Mouse (Mus musculus) frontal cortex, postnatal 10 days (tissue): ENCODE measurements around the gene Ltbp1.

Experiments
- DNase-seq, 2 experiments: peaks; one replicate each; pipeline ENCODE4 v3.0.0; 2022; ENCODE audit warnings: low spot score in 2 of 2, mixed read lengths in 1 of 2

The Ltbp1 gene

DNA sequence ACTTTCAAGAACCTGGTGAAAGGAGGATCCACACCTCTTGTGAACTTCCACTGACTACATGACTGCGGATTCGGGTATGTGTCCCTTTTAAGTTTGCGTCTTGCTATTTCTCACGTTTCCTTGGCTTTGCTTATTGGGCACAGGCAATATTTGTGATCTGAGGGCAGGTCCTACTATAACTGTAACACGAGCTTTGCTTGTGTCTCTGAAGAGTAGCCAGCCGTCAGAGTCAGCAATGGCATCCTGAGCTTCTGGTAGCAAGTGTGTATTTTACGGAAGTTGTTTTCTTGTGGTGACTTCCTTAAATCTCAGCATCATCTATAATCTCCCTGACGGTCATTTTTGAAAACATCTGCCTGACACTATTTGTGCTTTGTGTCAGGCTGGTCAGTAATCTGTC, 430.7 kb downstream of the Ltbp1 start:
- no peak for DNase-seq

DNA sequence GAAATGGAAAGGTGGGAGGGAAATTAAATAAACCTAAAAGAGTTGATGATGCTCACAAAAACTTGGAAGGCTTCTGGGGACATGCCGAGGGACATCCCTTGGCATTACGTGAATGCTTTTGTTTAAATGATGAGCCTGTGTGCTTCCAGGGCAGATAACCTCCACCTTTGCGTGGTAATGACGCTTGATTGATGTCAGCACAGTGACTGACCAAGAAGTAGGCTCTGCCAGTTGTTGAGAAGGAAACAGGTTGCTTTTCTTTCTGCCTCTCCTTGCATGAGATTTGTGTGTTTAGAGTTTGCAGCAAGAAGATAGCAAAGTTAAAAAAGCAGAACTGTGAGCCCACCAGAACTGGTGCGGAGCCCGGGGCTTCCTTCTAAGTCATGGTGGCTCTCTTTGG, 431.5 kb downstream of the Ltbp1 start:
- DNase-seq = no peak

DNA sequence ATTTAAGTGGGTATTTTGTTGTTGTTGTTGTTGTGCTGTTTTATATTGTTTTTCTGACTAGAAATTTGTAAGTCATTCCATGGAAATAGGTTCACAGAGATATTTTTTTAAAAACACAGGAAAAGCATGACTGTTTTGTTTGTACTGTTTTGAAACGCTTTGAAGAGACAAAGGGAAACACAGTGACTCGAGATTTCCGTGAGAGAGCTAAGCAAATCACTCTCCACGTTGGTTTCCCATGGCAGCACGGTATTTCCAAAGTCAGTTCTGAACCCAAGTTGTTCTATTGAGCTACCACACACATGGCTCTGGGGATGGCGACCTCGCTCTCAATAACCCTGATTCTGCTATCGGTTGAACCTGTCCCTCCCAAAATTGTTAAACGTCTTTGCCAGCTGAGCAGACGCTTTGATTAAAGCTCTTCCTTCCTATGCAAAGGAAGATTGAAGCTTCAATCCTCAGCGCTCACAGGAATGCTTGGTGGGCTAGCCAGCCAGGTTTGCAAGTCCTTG, 431.9 kb downstream of the Ltbp1 start:
- no peak for DNase-seq

DNA sequence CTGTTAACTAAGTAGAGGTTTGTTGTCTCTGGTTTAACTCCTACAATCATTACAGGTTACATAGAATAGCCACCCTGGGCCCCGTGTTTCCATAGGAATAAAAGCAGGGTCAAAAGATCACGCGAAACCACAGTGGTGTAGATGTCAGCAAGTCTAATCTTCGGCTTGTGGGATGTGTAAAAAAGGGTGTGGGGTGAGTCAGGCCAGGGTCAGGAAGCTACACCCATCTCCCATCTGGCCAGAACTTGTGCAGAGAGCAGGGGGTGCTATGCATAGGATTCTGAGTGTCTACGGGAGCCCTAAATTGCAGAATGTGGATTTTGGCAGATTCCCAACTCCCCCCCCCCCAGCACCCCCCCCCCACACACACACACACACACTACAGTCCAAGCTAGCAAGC, 432.8 kb downstream of the Ltbp1 start:
- DNase-seq = no peak

DNA sequence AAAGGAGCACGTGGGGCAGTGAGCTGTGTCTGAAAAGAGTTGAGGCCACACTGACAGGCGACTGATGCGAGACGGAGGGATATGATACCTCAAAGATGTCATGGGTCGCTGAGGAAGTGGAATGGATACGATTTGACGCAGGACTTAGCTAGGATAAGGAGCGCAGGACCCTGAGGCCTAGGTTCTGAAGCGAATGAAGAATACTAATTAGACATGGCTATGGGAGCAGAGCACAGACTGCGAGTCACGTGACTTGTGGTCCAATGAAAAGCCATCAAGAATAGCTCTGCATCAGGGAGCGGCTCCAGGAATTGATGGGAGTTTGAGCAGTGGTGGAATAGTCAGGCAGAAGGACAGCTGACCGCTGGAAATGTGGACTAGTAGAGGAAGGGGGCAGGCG, 433.7 kb downstream of the Ltbp1 start:
- DNase-seq = no peak

DNA sequence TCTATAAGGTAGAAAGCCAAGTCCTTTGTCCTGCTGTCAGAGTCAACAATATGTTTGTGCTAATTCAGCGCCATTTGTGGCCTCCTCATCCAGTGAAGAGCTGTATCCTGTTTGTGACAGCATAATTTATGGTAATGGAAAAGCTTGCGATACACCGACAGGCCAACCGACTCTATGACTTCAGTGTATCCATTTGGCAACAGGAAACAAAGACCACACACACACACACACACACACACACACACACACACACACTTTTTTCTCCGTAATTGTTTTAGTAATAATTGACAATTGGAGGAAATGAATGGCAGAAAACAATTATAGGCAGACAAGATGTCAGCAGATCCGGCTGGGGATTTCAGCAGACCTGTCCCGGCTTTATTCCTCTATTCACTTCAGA, 435.3 kb downstream of the Ltbp1 start:
- DNase-seq = no peak

DNA sequence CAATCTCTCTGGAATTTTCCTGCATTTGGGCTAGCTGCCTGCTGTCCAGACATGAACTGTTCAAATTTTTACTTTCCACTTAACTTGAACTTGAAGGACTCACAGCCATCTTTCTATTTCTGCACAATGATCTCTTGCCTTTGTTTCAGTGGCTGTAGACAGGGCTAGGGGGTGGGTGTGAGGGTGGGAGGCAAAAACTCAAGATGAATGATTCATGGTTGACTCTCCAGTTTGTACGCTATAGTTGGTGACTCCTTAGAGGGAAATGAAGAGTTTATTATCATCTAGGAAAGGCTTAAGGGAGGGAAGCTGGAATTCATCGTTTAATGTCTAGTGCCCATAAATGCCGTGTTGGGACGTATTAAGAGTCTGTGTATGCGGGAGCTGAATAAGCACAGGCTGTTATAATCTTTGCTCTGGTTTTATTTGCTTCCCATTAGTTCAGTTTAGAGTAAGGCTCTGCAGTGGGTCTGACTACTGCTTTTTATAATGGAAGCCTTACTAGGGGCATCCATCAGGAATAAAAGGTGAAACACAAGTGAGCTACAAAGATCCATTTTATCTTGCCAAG, 436.0 kb downstream of the Ltbp1 start:
- DNase-seq = no peak
